Mouse (Mus musculus) limb, embryonic 14.5 days (tissue): ENCODE data around the gene E130114P18Rik. TPM values are rescaled to one million over a fixed set of nuclear protein-coding genes. Genes with fewer than 3 reads are reported as not detected.

Experiments
- ATAC-seq: fragments of 200-750 bp; cut with Nextera tagmentation; 2 replicates; pipeline ENCODE4 v1.8.0; 2017; ENCODE audit warnings: low read depth, moderate number of reproducible peaks, moderate TSS enrichment; ENCODE audit not compliant: low FRiP score
- DNase-seq: peaks from one replicate; pipeline ENCODE4 v3.0.0-alpha.2; 2015; ENCODE audit warnings: low spot score
- H3K27ac ChIP-seq: fragments of 300-500 bp; sonication (generic); replicated peaks from 2 replicates; pipeline ENCODE4 v1.5.1; 2014; ENCODE audit warnings: low read depth, mild to moderate bottlenecking, low read length, moderate library complexity, mixed read lengths
- H3K27me3 ChIP-seq: fragments of 300-500 bp; sonication (generic); 2 replicates; pipeline ENCODE4 v1.6.1; 2014; ENCODE audit warnings: low read length, mixed read lengths; ENCODE audit not compliant: control insufficient read depth, insufficient read depth
- H3K36me3 ChIP-seq: fragments of 300-500 bp; sonication (generic); 2 replicates; pipeline ENCODE4 v1.6.1; 2014; ENCODE audit warnings: mild to moderate bottlenecking, low read length, moderate library complexity, mixed read lengths; ENCODE audit not compliant: control insufficient read depth, insufficient read depth
- H3K4me1 ChIP-seq: fragments of 300-500 bp; sonication (generic); 2 replicates; pipeline ENCODE4 v1.6.1; 2014; ENCODE audit warnings: antibody characterized with exemption, low read length, mixed read lengths; ENCODE audit not compliant: control insufficient read depth, insufficient read depth
- H3K4me2 ChIP-seq: fragments of 300-500 bp; sonication (generic); replicated peaks from 2 replicates; pipeline ENCODE4 v1.6.1; 2014; ENCODE audit warnings: low read depth, mild to moderate bottlenecking, low read length, moderate library complexity; ENCODE audit not compliant: severe bottlenecking
- H3K4me3 ChIP-seq: fragments of 300-500 bp; sonication (generic); replicated peaks from 2 replicates; pipeline ENCODE4 v1.5.1; 2014; ENCODE audit warnings: low read length
- H3K9ac ChIP-seq: fragments of 300-500 bp; sonication (generic); 2 replicates; pipeline ENCODE4 v1.6.1; 2014; ENCODE audit warnings: mild to moderate bottlenecking, low read depth, low read length, moderate library complexity; ENCODE audit not compliant: severe bottlenecking
- H3K9me3 ChIP-seq: fragments of 300-500 bp; sonication (generic); 2 replicates; pipeline ENCODE4 v1.6.1; 2016; ENCODE audit warnings: low read length; ENCODE audit not compliant: control insufficient read depth
- POLR2A ChIP-seq: fragments of 200-500 bp; IDR thresholded peaks from 2 replicates; pipeline ENCODE4 v1.8.0; 2012; ENCODE audit warnings: inconsistent platforms, mild to moderate bottlenecking, moderate library complexity, borderline replicate concordance; ENCODE audit not compliant: insufficient read depth, insufficient read length; ENCODE audit errors: extremely low read depth
- WGBS: fragments of 180-500 bp; shearing (Covaris S2); extraction: QIAGEN DNeasy Blood & Tissue Kit; methylation state at CpG from one replicate; pipeline ENCODE4 v1.1.7; 2014; 5-methylcytosine and 5-hydroxymethylcytosine counted together
- polyA plus RNA-seq, 2 experiments: library from polyadenylated mRNA; depleted of rRNA in 1 of 2; stranded (reverse) in 1 of 2; unstranded in 1 of 2; fragments of >200 nt; fragmentation: Nextera tagmentation in 1 of 2; extraction: Ambion mirVana in 1 of 2; gene quantifications; 2 replicates each; pipeline versions ENCODE4 v1.2.1 to v1.2.3; 2012 to 2014

E130114P18Rik gene
- polyA plus RNA-seq, 2 experiments, result 2.2 to 4.9 TPM

GRCm38 (mm10) chr4:97635296-97635755, 142.6 kb downstream of the E130114P18Rik start:
- H3K36me3 ChIP-seq, result no peaks in the 10 kb centered on the region
- H3K4me2 ChIP-seq, result no peak overlapping the region
- TF ChIP-seq POLR2A, result no peak
- DNase-seq, result peak; percentile 50
- peak; percentile 80 for ATAC-seq
- H3K4me3 ChIP-seq, result no peak overlapping the region
- H3K27me3 ChIP-seq, result no peaks in the 10 kb centered on the region
- H3K9me3 ChIP-seq, result no peaks in the 10 kb centered on the region
- WGBS, result 16% methylated on average over 6 of the region's 6 CpGs
- no peak overlapping the region for H3K27ac ChIP-seq
- no peak overlapping the region for H3K9ac ChIP-seq
- H3K4me1 ChIP-seq, result peaks cover 16% of the 10 kb centered on the region

GRCm38 (mm10) chr4:97628881-97629605, 148.8 kb downstream of the E130114P18Rik start:
- Histone ChIP-seq H3K4me2 (no peak overlapping the region; the same call in 1 of the 2 replicates), H3K27me3 (no peaks in the 10 kb centered on the region), H3K27ac (no peak overlapping the region), H3K9me3 (no peaks in the 10 kb centered on the region), H3K36me3 (no peaks in the 10 kb centered on the region), H3K9ac (no peak overlapping the region), H3K4me3 (no peak overlapping the region), H3K4me1 (peaks cover 29% of the 10 kb centered on the region)
- TF ChIP-seq POLR2A, result no peak
- peak; percentile 81 for ATAC-seq
- 20% methylated on average over 14 of the region's 14 CpGs for WGBS
- DNase-seq, result peak; percentile 62

DNA sequence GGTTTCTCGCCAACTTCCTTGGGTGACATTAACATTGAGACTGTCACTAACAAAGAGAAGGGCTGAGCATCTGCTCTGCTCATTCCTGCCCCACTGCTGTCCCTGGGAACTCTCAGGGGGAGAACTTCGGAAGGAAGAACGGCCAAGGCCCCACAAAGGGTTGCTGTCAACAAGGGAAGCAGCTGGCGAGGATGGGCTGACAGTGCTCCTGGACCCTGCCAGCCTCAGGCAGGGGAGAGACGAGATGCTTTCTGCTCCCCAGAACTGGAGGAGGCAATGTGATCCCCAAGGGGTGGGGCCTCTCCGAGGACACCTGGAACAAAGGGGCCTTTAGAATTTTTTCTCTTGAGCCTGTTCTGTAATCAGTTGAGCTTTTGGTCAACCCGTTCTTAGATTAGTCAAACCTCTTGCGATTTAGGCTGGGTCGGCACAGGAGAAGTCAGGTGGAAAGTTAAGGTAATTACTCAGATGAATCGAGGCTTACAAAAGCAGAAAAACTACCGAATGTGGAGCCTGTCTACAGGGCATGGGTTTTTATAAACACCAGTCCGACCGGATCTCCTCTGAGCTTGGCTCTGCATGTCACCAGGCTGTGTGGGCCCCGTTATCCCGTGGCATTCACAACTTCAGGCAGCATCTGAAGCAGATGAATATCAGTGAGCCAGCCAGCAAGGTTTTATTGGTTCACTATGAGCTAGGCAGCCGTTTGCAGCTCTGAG, 151.7 kb downstream of the E130114P18Rik start:
- no peak for DNase-seq

DNA sequence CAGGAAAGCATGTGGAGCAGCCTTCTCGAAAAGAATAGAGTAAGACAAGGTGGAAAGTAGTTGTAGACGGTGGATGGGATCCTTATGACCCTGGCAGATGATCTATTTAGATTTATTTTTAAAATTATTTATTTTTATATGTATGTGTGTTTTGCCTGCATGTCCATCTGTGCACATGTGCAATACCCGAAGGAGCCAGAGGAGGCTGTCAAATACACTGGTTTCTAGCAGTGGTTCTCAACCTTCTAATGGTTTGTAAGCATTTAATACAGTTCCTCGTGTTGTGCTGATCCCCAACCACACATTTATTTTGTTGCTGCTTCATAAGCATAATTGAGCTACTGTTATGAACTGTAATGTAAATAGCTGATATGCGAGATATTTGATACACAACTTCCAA, 154.7 kb downstream of the E130114P18Rik start:
- no peak overlapping the region for H3K4me3 ChIP-seq
- H3K4me2 ChIP-seq, result no peak overlapping the region
- no peak overlapping the region for H3K27ac ChIP-seq
- DNase-seq (no peak), ATAC-seq (no peak)
- H3K9me3 ChIP-seq, result no peaks in the 10 kb centered on the region
- no peaks in the 10 kb centered on the region for H3K36me3 ChIP-seq
- 87% methylated on average over 5 of the region's 5 CpGs for WGBS
- TF ChIP-seq POLR2A, result no peak
- peaks cover 27% of the 10 kb centered on the region for H3K4me1 ChIP-seq
- H3K27me3 ChIP-seq, result no peaks in the 10 kb centered on the region
- no peak overlapping the region for H3K9ac ChIP-seq

More for the DNA sequence above, 151.7 kb downstream of the E130114P18Rik start:
- Histone ChIP-seq H3K27me3 (no peaks in the 10 kb centered on the region), H3K27ac (no peak overlapping the region), H3K9ac (no peak overlapping the region), H3K4me3 (no peak overlapping the region), H3K4me1 (peaks cover 30% of the 10 kb centered on the region), H3K9me3 (no peaks in the 10 kb centered on the region), H3K36me3 (no peaks in the 10 kb centered on the region), H3K4me2 (no peak overlapping the region)
- no peak for ATAC-seq
- TF ChIP-seq POLR2A, result no peak
- 36% methylated on average over 16 of the region's 16 CpGs for WGBS

DNA sequence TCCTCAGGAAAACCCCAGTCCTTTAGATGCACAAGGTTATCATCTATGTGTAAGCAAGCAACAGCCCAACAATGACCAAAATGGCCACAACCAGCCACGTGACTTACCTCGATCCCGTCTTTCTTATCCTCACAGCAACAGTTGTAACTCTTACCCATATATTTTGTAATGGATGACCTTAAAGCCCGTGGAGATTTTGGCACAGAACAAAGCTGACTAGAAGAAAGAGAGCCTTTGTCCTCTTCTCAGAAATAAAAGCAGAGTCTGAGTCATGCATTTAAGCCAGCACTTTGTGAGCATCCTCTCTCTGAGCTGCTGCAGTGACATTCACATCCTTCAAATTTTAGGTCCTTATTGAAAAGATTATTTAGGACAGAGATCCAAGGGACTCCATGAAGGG, 156.1 kb downstream of the E130114P18Rik start:
- no peak for DNase-seq
- no peak overlapping the region for H3K27ac ChIP-seq
- no peaks in the 10 kb centered on the region for H3K36me3 ChIP-seq
- no peaks in the 10 kb centered on the region for H3K9me3 ChIP-seq
- H3K4me1 ChIP-seq, result peaks cover 26% of the 10 kb centered on the region
- no peak for ATAC-seq
- H3K27me3 ChIP-seq, result no peaks in the 10 kb centered on the region
- no peak for TF ChIP-seq POLR2A
- H3K9ac ChIP-seq, result no peak overlapping the region
- H3K4me2 ChIP-seq, result no peak overlapping the region
- H3K4me3 ChIP-seq, result no peak overlapping the region
- 88% methylated on average over 4 of the region's 4 CpGs for WGBS
